Mouse (Mus musculus): ENCODE measurements around the gene Ntng1. TPM values are rescaled to one million over a fixed set of nuclear protein-coding genes. Genes with fewer than 3 reads are reported as not detected.

Ntng1 gene
- polyA plus RNA-seq, 1 experiment from 2014 or later: 3.3 TPM

- no peaks in the 10 kb centered on the region for H3K9me3 ChIP-seq
- H3K27ac ChIP-seq: no peak overlapping the region
- no peak overlapping the region for H3K4me2 ChIP-seq
- H3K4me3 ChIP-seq (replicated peaks): no peak overlapping the region
- no peaks in the 10 kb centered on the region for H3K4me1 ChIP-seq
- no peaks in the 10 kb centered on the region for H3K27me3 ChIP-seq (replicated peaks)
- ATAC-seq (ENCODE audit: insufficient read depth, low FRiP score, low read depth): no peak
- H3K36me3 ChIP-seq: no peaks in the 10 kb centered on the region
- no peak overlapping the region for H3K9ac ChIP-seq
- WGBS: 69% methylated on average over 5 of the region's 5 CpGs
These were observed 229.6 kb downstream of the Ntng1 start for GRCm38 (mm10) chr3:109914226-109914625.

GRCm38 (mm10) chr3:109890600-109890999 is 253.2 kb downstream of the Ntng1 start:
- H3K4me1 ChIP-seq: no peaks in the 10 kb centered on the region
- no peak for ATAC-seq (ENCODE audit: insufficient read depth, low FRiP score, low read depth)
- H3K36me3 ChIP-seq: no peaks in the 10 kb centered on the region
- H3K27ac ChIP-seq: no peak overlapping the region
- H3K27me3 ChIP-seq (replicated peaks): no peaks in the 10 kb centered on the region
- no peak overlapping the region for H3K9ac ChIP-seq
- no peaks in the 10 kb centered on the region for H3K9me3 ChIP-seq
- no peak overlapping the region for H3K4me3 ChIP-seq (replicated peaks)
- WGBS: 4% methylated on average over 1 of the region's 1 CpGs
- H3K4me2 ChIP-seq: no peak overlapping the region

- Histone ChIP-seq H3K36me3 (no peaks in the 10 kb centered on the region), H3K9ac (no peak overlapping the region), H3K4me2 (no peak overlapping the region), H3K9me3 (no peaks in the 10 kb centered on the region), H3K4me1 (no peaks in the 10 kb centered on the region), H3K27ac (no peak overlapping the region), H3K4me3 (replicated peaks) (no peak overlapping the region), H3K27me3 (replicated peaks) (no peaks in the 10 kb centered on the region)
- 58% methylated on average over 4 of the region's 4 CpGs for whole genome bisulfite sequencing
- ATAC-seq (ENCODE audit: insufficient read depth, low FRiP score, low read depth): no peak
These were observed 258.1 kb downstream of the Ntng1 start for GRCm38 (mm10) chr3:109885672-109886071.

GRCm38 (mm10) chr3:109879061-109879460 is 264.8 kb downstream of the Ntng1 start:
- no peak overlapping the region for H3K4me3 ChIP-seq (replicated peaks)
- H3K27ac ChIP-seq: no peak overlapping the region
- no peaks in the 10 kb centered on the region for H3K27me3 ChIP-seq (replicated peaks)
- no peak overlapping the region for H3K4me2 ChIP-seq
- H3K4me1 ChIP-seq: no peaks in the 10 kb centered on the region
- no peak overlapping the region for H3K9ac ChIP-seq
- H3K9me3 ChIP-seq: no peaks in the 10 kb centered on the region
- no peaks in the 10 kb centered on the region for H3K36me3 ChIP-seq
- WGBS: 72% methylated on average over 4 of the region's 4 CpGs
- ATAC-seq (ENCODE audit: insufficient read depth, low FRiP score, low read depth): no peak

- Histone ChIP-seq H3K4me3 (replicated peaks) (no peak overlapping the region), H3K36me3 (no peaks in the 10 kb centered on the region), H3K4me2 (no peak overlapping the region), H3K27ac (no peak overlapping the region), H3K27me3 (replicated peaks) (no peaks in the 10 kb centered on the region), H3K4me1 (no peaks in the 10 kb centered on the region), H3K9ac (no peak overlapping the region), H3K9me3 (no peaks in the 10 kb centered on the region)
- ATAC-seq (ENCODE audit: insufficient read depth, low FRiP score, low read depth): no peak
- WGBS: 84% methylated on average over 17 of the region's 17 CpGs
These were observed 271.8 kb downstream of the Ntng1 start for GRCm38 (mm10) chr3:109871986-109872385.

- Histone ChIP-seq H3K4me1 (no peaks in the 10 kb centered on the region), H3K4me2 (no peak overlapping the region), H3K9ac (no peak overlapping the region), H3K4me3 (replicated peaks) (no peak overlapping the region), H3K27ac (no peak overlapping the region), H3K9me3 (no peaks in the 10 kb centered on the region), H3K36me3 (no peaks in the 10 kb centered on the region), H3K27me3 (replicated peaks) (no peaks in the 10 kb centered on the region)
- no peak for ATAC-seq (ENCODE audit: insufficient read depth, low FRiP score, low read depth)
- 69% methylated on average over 1 of the region's 1 CpGs for WGBS
These were observed 285.5 kb downstream of the Ntng1 start for GRCm38 (mm10) chr3:109858276-109858675.

GRCm38 (mm10) chr3:109854449-109855155 is 289.2 kb downstream of the Ntng1 start:
- H3K9ac ChIP-seq: no peak overlapping the region
- H3K4me3 ChIP-seq (replicated peaks): no peak overlapping the region
- H3K4me2 ChIP-seq: no peak overlapping the region
- no peak overlapping the region for H3K27ac ChIP-seq
- no peaks in the 10 kb centered on the region for H3K27me3 ChIP-seq (replicated peaks)
- H3K4me1 ChIP-seq: no peaks in the 10 kb centered on the region
- no peaks in the 10 kb centered on the region for H3K36me3 ChIP-seq
- ATAC-seq (ENCODE audit: insufficient read depth, low FRiP score, low read depth): no peak
- no peaks in the 10 kb centered on the region for H3K9me3 ChIP-seq
- 79% methylated on average over 9 of the region's 9 CpGs for WGBS

GRCm38 (mm10) chr3:109846660-109847059 is 297.2 kb downstream of the Ntng1 start:
- H3K9ac ChIP-seq: no peak overlapping the region
- H3K27ac ChIP-seq: no peak overlapping the region
- no peaks in the 10 kb centered on the region for H3K4me1 ChIP-seq
- ATAC-seq (ENCODE audit: insufficient read depth, low FRiP score, low read depth): no peak
- no peaks in the 10 kb centered on the region for H3K9me3 ChIP-seq
- no peak overlapping the region for H3K4me2 ChIP-seq
- no peaks in the 10 kb centered on the region for H3K27me3 ChIP-seq (replicated peaks)
- H3K36me3 ChIP-seq: no peaks in the 10 kb centered on the region
- H3K4me3 ChIP-seq (replicated peaks): no peak overlapping the region
- WGBS: 87% methylated on average over 4 of the region's 4 CpGs

GRCm38 (mm10) chr3:109825806-109826205 is 318.0 kb downstream of the Ntng1 start:
- Histone ChIP-seq H3K36me3 (no peaks in the 10 kb centered on the region), H3K4me1 (no peaks in the 10 kb centered on the region), H3K4me3 (replicated peaks) (no peak overlapping the region), H3K4me2 (no peak overlapping the region), H3K9ac (no peak overlapping the region), H3K27ac (no peak overlapping the region), H3K27me3 (replicated peaks) (no peaks in the 10 kb centered on the region), H3K9me3 (no peaks in the 10 kb centered on the region)
- WGBS: 95% methylated on average over 1 of the region's 1 CpGs
- no peak for ATAC-seq (ENCODE audit: insufficient read depth, low FRiP score, low read depth)

- Histone ChIP-seq H3K9ac (no peak overlapping the region), H3K4me3 (replicated peaks) (no peak overlapping the region), H3K4me2 (no peak overlapping the region), H3K4me1 (no peaks in the 10 kb centered on the region), H3K9me3 (no peaks in the 10 kb centered on the region), H3K27ac (no peak overlapping the region), H3K36me3 (no peaks in the 10 kb centered on the region), H3K27me3 (replicated peaks) (no peaks in the 10 kb centered on the region)
- WGBS: 49% methylated on average over 2 of the region's 2 CpGs
- no peak for ATAC-seq (ENCODE audit: insufficient read depth, low FRiP score, low read depth)
These were observed 320.9 kb downstream of the Ntng1 start for GRCm38 (mm10) chr3:109822803-109823474.

- Histone ChIP-seq H3K4me2 (no peak overlapping the region), H3K9me3 (no peaks in the 10 kb centered on the region), H3K27me3 (replicated peaks) (no peaks in the 10 kb centered on the region), H3K4me3 (replicated peaks) (no peak overlapping the region), H3K36me3 (no peaks in the 10 kb centered on the region), H3K4me1 (no peaks in the 10 kb centered on the region), H3K9ac (no peak overlapping the region), H3K27ac (no peak overlapping the region)
- ATAC-seq (ENCODE audit: insufficient read depth, low FRiP score, low read depth): no peak
- 77% methylated on average over 2 of the region's 2 CpGs for WGBS
These were observed 324.8 kb downstream of the Ntng1 start for GRCm38 (mm10) chr3:109818821-109819685.

- Histone ChIP-seq H3K4me1 (no peaks in the 10 kb centered on the region), H3K36me3 (no peaks in the 10 kb centered on the region), H3K9ac (no peak overlapping the region), H3K9me3 (no peaks in the 10 kb centered on the region), H3K27me3 (replicated peaks) (no peaks in the 10 kb centered on the region), H3K4me3 (replicated peaks) (no peak overlapping the region), H3K27ac (no peak overlapping the region), H3K4me2 (no peak overlapping the region)
- WGBS: 97% methylated on average over 1 of the region's 1 CpGs
- ATAC-seq (ENCODE audit: insufficient read depth, low FRiP score, low read depth): no peak
These were observed 334.7 kb downstream of the Ntng1 start for GRCm38 (mm10) chr3:109809065-109809464.

All from stomach, embryonic 15.5 days (tissue).